10 mouse cellular contexts compared by ENCODE assay signal in genomic region chr7:96168921-96169320, GRCm38 (mm10). TPM values are rescaled to one million over a fixed set of nuclear protein-coding genes. Genes with fewer than 3 reads are reported as not detected.
A peak's percentile ranks its signal among the peaks of the same experiment; 100 is the strongest.
DNase-seq lines count a peak whose midpoint lies in the region; ATAC-seq lines count a peak whose summit lies in the region.
"Had no signal": no experiment of that assay in that cellular context is flagged by ENCODE, and none has a peak within 500 bp of the region (broad histone marks: within the 10 kb centered on the region; RNA-seq: fewer than 3 reads in every experiment).

No protein-coding gene starts in this region.

- no peak overlapping the region for H3K4me3 ChIP-seq in neural tube, embryonic 11.5 days (ENCODE audit: low read depth, low read length)
- no peak overlapping the region for H3K4me3 ChIP-seq in embryonic facial prominence, embryonic 10.5 days
- H3K4me3 ChIP-seq in hindbrain, embryonic 12.5 days: no peak overlapping the region
- no peak overlapping the region for H3K4me3 ChIP-seq in stomach, embryonic 15.5 days (replicated peaks)
- H3K4me3 ChIP-seq in liver, embryonic 11.5 days (ENCODE audit: low read depth, low read length): no peak overlapping the region

- ATAC-seq in neural tube, embryonic 11.5 days (ENCODE audit: insufficient read depth, low FRiP score, low TSS enrichment): peak; percentile 77
- peak; percentile 95 for ATAC-seq in hindbrain, embryonic 12.5 days (ENCODE audit: low FRiP score)
- ATAC-seq in stomach, embryonic 15.5 days (ENCODE audit: insufficient read depth, low FRiP score, low read depth): 0 out of 2 replicates have a peak, but pooled peaks have one; percentile 70
- no peak for ATAC-seq in liver, embryonic 11.5 days (replicated peaks; ENCODE audit: low FRiP score)

- WGBS in neural tube, embryonic 11.5 days: 21% methylated on average over 3 of the region's 3 CpGs
- 31% methylated on average over 3 of the region's 3 CpGs for WGBS in embryonic facial prominence, embryonic 10.5 days
- WGBS in hindbrain, embryonic 12.5 days: 24% methylated on average over 3 of the region's 3 CpGs
- WGBS in stomach, embryonic 15.5 days: 34% methylated on average over 3 of the region's 3 CpGs
- 53% methylated on average over 3 of the region's 3 CpGs for WGBS in liver, embryonic 11.5 days

- H3K9me3 ChIP-seq in neural tube, embryonic 11.5 days (ENCODE audit: control insufficient read depth, low read length): no peaks in the 10 kb centered on the region
- H3K9me3 ChIP-seq in embryonic facial prominence, embryonic 10.5 days: no peaks in the 10 kb centered on the region
- H3K9me3 ChIP-seq in hindbrain, embryonic 12.5 days (replicated peaks): no peaks in the 10 kb centered on the region
- H3K9me3 ChIP-seq in stomach, embryonic 15.5 days: no peaks in the 10 kb centered on the region
- no peaks in the 10 kb centered on the region for H3K9me3 ChIP-seq in liver, embryonic 11.5 days (ENCODE audit: control insufficient read depth, low read length)

- no peak overlapping the region for H3K4me2 ChIP-seq in neural tube, embryonic 11.5 days (ENCODE audit: low read depth)
- no peak overlapping the region for H3K4me2 ChIP-seq in hindbrain, embryonic 12.5 days (replicated peaks)
- no peak overlapping the region for H3K4me2 ChIP-seq in stomach, embryonic 15.5 days
- H3K4me2 ChIP-seq in liver, embryonic 11.5 days: no peak overlapping the region
- H3K4me2 ChIP-seq: heart, embryonic 11.5 days had no signal

- peaks cover 8% of the 10 kb centered on the region for H3K4me1 ChIP-seq in neural tube, embryonic 11.5 days (ENCODE audit: control insufficient read depth, insufficient read depth, low read length)
- H3K4me1 ChIP-seq in embryonic facial prominence, embryonic 10.5 days: peaks cover 18% of the 10 kb centered on the region
- H3K4me1 ChIP-seq in hindbrain, embryonic 12.5 days: peaks cover 26% of the 10 kb centered on the region
- H3K4me1 ChIP-seq in stomach, embryonic 15.5 days: no peaks in the 10 kb centered on the region
- H3K4me1 ChIP-seq in liver, embryonic 11.5 days (replicated peaks; ENCODE audit: control insufficient read depth, insufficient read depth, low read length): no peaks in the 10 kb centered on the region

- no peak for DNase-seq in neural tube, embryonic 11.5 days (ENCODE audit: low spot score)
- DNase-seq in neural tube, embryonic 10.5 days (ENCODE audit: extremely low spot score, low spot score): no peak
- DNase-seq in embryonic facial prominence, embryonic 10.5 days (ENCODE audit: low spot score): peak; percentile 29
- no peak for DNase-seq in B cell, adult 2 months
- no peak for DNase-seq in liver, embryonic 11.5 days (ENCODE audit: low spot score)
- DNase-seq: kidney, postnatal 25 days; thymus, postnatal 14 days had no signal

- H3K36me3 ChIP-seq in neural tube, embryonic 11.5 days (ENCODE audit: control insufficient read depth, insufficient read depth, low read length): no peaks in the 10 kb centered on the region
- H3K36me3 ChIP-seq in embryonic facial prominence, embryonic 10.5 days (replicated peaks): no peaks in the 10 kb centered on the region
- no peaks in the 10 kb centered on the region for H3K36me3 ChIP-seq in hindbrain, embryonic 12.5 days
- H3K36me3 ChIP-seq in stomach, embryonic 15.5 days: no peaks in the 10 kb centered on the region
- no peaks in the 10 kb centered on the region for H3K36me3 ChIP-seq in liver, embryonic 11.5 days (ENCODE audit: control insufficient read depth, insufficient read depth, low read length)

- no peak overlapping the region for H3K9ac ChIP-seq in neural tube, embryonic 11.5 days (ENCODE audit: low read length)
- H3K9ac ChIP-seq in hindbrain, embryonic 12.5 days: no peak overlapping the region
- H3K9ac ChIP-seq in stomach, embryonic 15.5 days: no peak overlapping the region
- no peak overlapping the region for H3K9ac ChIP-seq in liver, embryonic 11.5 days (ENCODE audit: low read depth, low read length)

- no peaks in the 10 kb centered on the region for H3K27me3 ChIP-seq in neural tube, embryonic 11.5 days (ENCODE audit: control insufficient read depth, insufficient read depth, low read length)
- peaks cover 24% of the 10 kb centered on the region for H3K27me3 ChIP-seq in embryonic facial prominence, embryonic 10.5 days (replicated peaks; ENCODE audit: low read depth, poor library complexity, severe bottlenecking)
- no peaks in the 10 kb centered on the region for H3K27me3 ChIP-seq in hindbrain, embryonic 12.5 days
- no peaks in the 10 kb centered on the region for H3K27me3 ChIP-seq in stomach, embryonic 15.5 days (replicated peaks)
- no peaks in the 10 kb centered on the region for H3K27me3 ChIP-seq in liver, embryonic 11.5 days (replicated peaks; ENCODE audit: control insufficient read depth, insufficient read depth, low read length)

- no peak overlapping the region for H3K27ac ChIP-seq in neural tube, embryonic 11.5 days (ENCODE audit: low read depth, low read length)
- no peak overlapping the region; the same call in 1 of the 2 replicates for H3K27ac ChIP-seq in embryonic facial prominence, embryonic 10.5 days (replicated peaks)
- H3K27ac ChIP-seq in hindbrain, embryonic 12.5 days: no peak overlapping the region
- H3K27ac ChIP-seq in stomach, embryonic 15.5 days: no peak overlapping the region
- H3K27ac ChIP-seq in liver, embryonic 11.5 days (ENCODE audit: low read depth, low read length): no peak overlapping the region

RNA-seq across cellular contexts. Expression of gene Tenm4, which starts 2.1 kb away (rescaled TPM):
- 31.5 and 32.7 TPM in 2 replicates for polyA plus RNA-seq in neural tube, embryonic 11.5 days (2014; fragmentation: Nextera tagmentation; extraction: Ambion mirVana)
- polyA plus RNA-seq in embryonic facial prominence, embryonic 10.5 days (2016; fragmentation: Nextera tagmentation; extraction: Ambion mirVana): 29.3 and 31.5 TPM in 2 replicates
- polyA plus RNA-seq in hindbrain, embryonic 12.5 days (2016; fragmentation: Nextera tagmentation; extraction: Ambion mirVana): 38.5 and 43.1 TPM in 2 replicates
- 24.0 and 26.2 TPM in 2 replicates for polyA plus RNA-seq in stomach, embryonic 15.5 days (2015; fragmentation: Nextera tagmentation; extraction: Ambion mirVana)
- polyA plus RNA-seq in liver, embryonic 11.5 days (2014; fragmentation: Nextera tagmentation; extraction: Ambion mirVana): 6.9 and 7.3 TPM in 2 replicates
